Mouse (Mus musculus) kidney, postnatal 0 days (tissue): ENCODE measurements at regions not wholly inside any gene's neighbourhood (a gene's known extent, or its start where the extent isn't known, plus 50 kb on each side); places are given as distances from the start of the nearest gene placed in this dataset.

ENCODE experiments used
- ATAC-seq: fragments of 200-750 bp; cut with Nextera tagmentation; replicated peaks from 2 replicates; pipeline ENCODE4 v1.8.0; 2017; ENCODE audit warnings: low read depth, moderate number of reproducible peaks, moderate TSS enrichment, moderate library complexity; ENCODE audit not compliant: low FRiP score
- DNase-seq: peaks from one replicate; pipeline ENCODE4 v3.0.0-alpha.2; 2016; ENCODE audit warnings: low spot score
- H3K27ac ChIP-seq: fragments of 300-500 bp; sonication (generic); 2 replicates; pipeline ENCODE4 v1.5.1; 2014; ENCODE audit warnings: mild to moderate bottlenecking
- H3K27me3 ChIP-seq: fragments of 300-500 bp; sonication (generic); 2 replicates; pipeline ENCODE4 v1.6.1; 2014; ENCODE audit warnings: low read length, mixed read lengths; ENCODE audit not compliant: insufficient read depth
- H3K36me3 ChIP-seq: fragments of 300-500 bp; sonication (generic); 2 replicates; pipeline ENCODE4 v1.6.1; 2014; ENCODE audit warnings: low read length, mixed read lengths; ENCODE audit not compliant: insufficient read depth
- H3K4me1 ChIP-seq: fragments of 300-500 bp; sonication (generic); replicated peaks from 2 replicates; pipeline ENCODE4 v1.6.1; 2014; ENCODE audit warnings: antibody characterized with exemption, low read length, mixed read lengths; ENCODE audit not compliant: insufficient read depth
- H3K4me2 ChIP-seq: fragments of 300-500 bp; sonication (generic); 2 replicates; pipeline ENCODE4 v1.6.1; 2014; ENCODE audit warnings: mild to moderate bottlenecking, low read length, moderate library complexity, mixed read lengths
- H3K4me3 ChIP-seq: fragments of 300-500 bp; sonication (generic); replicated peaks from 2 replicates; pipeline ENCODE4 v1.5.1; 2014; ENCODE audit warnings: low read depth, low read length
- H3K9ac ChIP-seq: fragments of 300-500 bp; sonication (generic); 2 replicates; pipeline ENCODE4 v1.6.1; 2014; ENCODE audit warnings: low read depth, low read length
- H3K9me3 ChIP-seq: fragments of 300-500 bp; sonication (generic); replicated peaks from 2 replicates; pipeline ENCODE4 v1.6.1; 2016; ENCODE audit warnings: low read length, inconsistent platforms, mixed read lengths
- CTCF ChIP-seq: IDR thresholded peaks from 2 replicates; pipeline ENCODE4 v1.5.1; 2016; ENCODE audit warnings: antibody characterized with exemption, low read depth, mild to moderate bottlenecking, moderate library complexity
- WGBS: fragments of 180-500 bp; shearing (Covaris S2); extraction: QIAGEN DNeasy Blood & Tissue Kit; methylation state at CpG from one replicate; pipeline ENCODE4 v1.1.7; 2014; 5-methylcytosine and 5-hydroxymethylcytosine counted together

GRCm38 (mm10) chr19:52613353-52613752 is 349.3 kb downstream of the Ins1 start:
- WGBS, result 87% methylated on average over 5 of the region's 5 CpGs
- no peak overlapping the region for H3K9ac ChIP-seq
- H3K4me1 ChIP-seq, result no peaks in the 10 kb centered on the region
- no peaks in the 10 kb centered on the region for H3K36me3 ChIP-seq
- no peak overlapping the region for H3K4me3 ChIP-seq
- no peaks in the 10 kb centered on the region for H3K27me3 ChIP-seq
- no peak overlapping the region for H3K4me2 ChIP-seq
- H3K27ac ChIP-seq, result no peak overlapping the region
- TF ChIP-seq CTCF, result no peak
- no peak for ATAC-seq
- no peak for DNase-seq
- H3K9me3 ChIP-seq, result no peaks in the 10 kb centered on the region

GRCm38 (mm10) chr19:52606859-52607258 is 342.8 kb downstream of the Ins1 start:
- DNase-seq (no peak), ATAC-seq (no peak)
- no peaks in the 10 kb centered on the region for H3K27me3 ChIP-seq
- no peak overlapping the region for H3K4me3 ChIP-seq
- no peak overlapping the region for H3K9ac ChIP-seq
- H3K36me3 ChIP-seq, result no peaks in the 10 kb centered on the region
- WGBS, result 74% methylated on average over 3 of the region's 3 CpGs
- no peak overlapping the region for H3K27ac ChIP-seq
- H3K4me2 ChIP-seq, result no peak overlapping the region
- TF ChIP-seq CTCF, result no peak
- no peaks in the 10 kb centered on the region for H3K9me3 ChIP-seq
- no peaks in the 10 kb centered on the region for H3K4me1 ChIP-seq

GRCm38 (mm10) chr19:52600410-52600809 is 336.3 kb downstream of the Ins1 start:
- WGBS, result 44% methylated on average over 3 of the region's 3 CpGs

GRCm38 (mm10) chr19:52565401-52565800 is 301.3 kb downstream of the Ins1 start:
- no peak overlapping the region for H3K4me3 ChIP-seq
- H3K4me1 ChIP-seq, result no peaks in the 10 kb centered on the region
- H3K36me3 ChIP-seq, result no peaks in the 10 kb centered on the region
- no peak for TF ChIP-seq CTCF
- no peaks in the 10 kb centered on the region for H3K27me3 ChIP-seq
- ATAC-seq (no peak), DNase-seq (no peak)
- H3K4me2 ChIP-seq, result no peak overlapping the region
- 78% methylated on average over 4 of the region's 4 CpGs for WGBS
- no peak overlapping the region for H3K27ac ChIP-seq
- no peaks in the 10 kb centered on the region for H3K9me3 ChIP-seq
- H3K9ac ChIP-seq, result no peak overlapping the region

More at GRCm38 (mm10) chr19:52600410-52600809, 336.3 kb downstream of the Ins1 start:
- Histone ChIP-seq H3K9ac (no peak overlapping the region), H3K27me3 (no peaks in the 10 kb centered on the region), H3K4me2 (no peak overlapping the region), H3K9me3 (no peaks in the 10 kb centered on the region), H3K4me3 (no peak overlapping the region), H3K27ac (no peak overlapping the region), H3K36me3 (no peaks in the 10 kb centered on the region), H3K4me1 (no peaks in the 10 kb centered on the region)
- ATAC-seq, result no peak
- no peak for DNase-seq
- TF ChIP-seq CTCF, result no peak

- no peak overlapping the region for H3K4me2 ChIP-seq
- H3K9me3 ChIP-seq, result no peaks in the 10 kb centered on the region
- TF ChIP-seq CTCF, result no peak
- no peak overlapping the region for H3K4me3 ChIP-seq
- H3K27ac ChIP-seq, result no peak overlapping the region
- H3K27me3 ChIP-seq, result no peaks in the 10 kb centered on the region
- no peaks in the 10 kb centered on the region for H3K4me1 ChIP-seq
- no peaks in the 10 kb centered on the region for H3K36me3 ChIP-seq
- no peak overlapping the region for H3K9ac ChIP-seq
- WGBS, result 21% methylated on average over 4 of the region's 4 CpGs
- ATAC-seq, result no peak; the same call in 1 of the 2 replicates
- no peak for DNase-seq
Measured at GRCm38 (mm10) chr19:52534758-52535157, 270.7 kb downstream of the Ins1 start.

- H3K36me3 ChIP-seq, result no peaks in the 10 kb centered on the region
- no peak for TF ChIP-seq CTCF
- H3K27ac ChIP-seq, result no peak overlapping the region
- no peak overlapping the region for H3K9ac ChIP-seq
- ATAC-seq, result no peak
- H3K4me1 ChIP-seq, result no peaks in the 10 kb centered on the region
- 92% methylated on average over 5 of the region's 5 CpGs for WGBS
- no peak overlapping the region for H3K4me2 ChIP-seq
- DNase-seq, result no peak
- H3K4me3 ChIP-seq, result no peak overlapping the region
- no peaks in the 10 kb centered on the region for H3K27me3 ChIP-seq
- no peaks in the 10 kb centered on the region for H3K9me3 ChIP-seq
Measured at GRCm38 (mm10) chr19:52525509-52525908, 261.4 kb downstream of the Ins1 start.

GRCm38 (mm10) chr19:52503331-52503730 is 239.2 kb downstream of the Ins1 start:
- no peaks in the 10 kb centered on the region for H3K27me3 ChIP-seq
- no peak overlapping the region for H3K4me3 ChIP-seq
- no peak overlapping the region for H3K4me2 ChIP-seq
- no peaks in the 10 kb centered on the region for H3K4me1 ChIP-seq
- no peak for TF ChIP-seq CTCF
- no peaks in the 10 kb centered on the region for H3K9me3 ChIP-seq
- WGBS, result 55% methylated on average over 4 of the region's 4 CpGs
- DNase-seq (no peak), ATAC-seq (no peak)
- H3K36me3 ChIP-seq, result no peaks in the 10 kb centered on the region
- H3K27ac ChIP-seq, result no peak overlapping the region
- H3K9ac ChIP-seq, result no peak overlapping the region
